Mouse (Mus musculus): ENCODE measurements around the gene Serpinh1. TPM values are rescaled to one million over a fixed set of nuclear protein-coding genes. Genes with fewer than 3 reads are reported as not detected.

The Serpinh1 gene
- polyA plus RNA-seq, 1 experiment from 2014 or later, result 261 TPM

Other genes with a start within 250 kb of the Serpinh1 start
- gene Uvrag, start 212.1 kb downstream of the Serpinh1 start, polyA plus RNA-seq (2015; fragmentation: Nextera tagmentation; extraction: Ambion mirVana), result 13.6 and 14.6 TPM in 2 replicates
- 7.7 and 7.9 TPM in 2 replicates for gene Dgat2, start 170.5 kb downstream of the Serpinh1 start, polyA plus RNA-seq (2015; fragmentation: Nextera tagmentation; extraction: Ambion mirVana)
- 3.0 and 3.1 TPM in 2 replicates for gene Mogat2, start 114.6 kb downstream of the Serpinh1 start, polyA plus RNA-seq (2015; fragmentation: Nextera tagmentation; extraction: Ambion mirVana)
- 46.9 and 51.3 TPM in 2 replicates for gene Map6, start 85.8 kb downstream of the Serpinh1 start, polyA plus RNA-seq (2015; fragmentation: Nextera tagmentation; extraction: Ambion mirVana)
- 28.1 and 32.8 TPM in 2 replicates for gene Gdpd5, start 28.2 kb upstream of the Serpinh1 start, polyA plus RNA-seq (2015; fragmentation: Nextera tagmentation; extraction: Ambion mirVana)
- 2.3 and 2.5 TPM in 2 replicates for gene Klhl35, start 112.8 kb upstream of the Serpinh1 start, polyA plus RNA-seq (2015; fragmentation: Nextera tagmentation; extraction: Ambion mirVana)
- 638 and 696 TPM in 2 replicates for gene Rps3, start 130.5 kb upstream of the Serpinh1 start, polyA plus RNA-seq (2015; fragmentation: Nextera tagmentation; extraction: Ambion mirVana)
- gene Arrb1, start 182.2 kb upstream of the Serpinh1 start, polyA plus RNA-seq (2015; fragmentation: Nextera tagmentation; extraction: Ambion mirVana), result 7.4 and 10.6 TPM in 2 replicates